Mouse (Mus musculus) heart, adult 2 months (tissue): ENCODE data around the gene Kcnn3.

Source experiments
- CTCF ChIP-seq: fragments of 200-600 bp; IDR thresholded peaks from 2 replicates; pipeline ENCODE4 v1.8.1; 2022; ENCODE audit warnings: antibody characterized with exemption, mild to moderate bottlenecking, moderate library complexity
- EP300 ChIP-seq: fragments of 200-500 bp; IDR thresholded peaks from 2 replicates; pipeline ENCODE4 v1.6.1; 2011; ENCODE audit warnings: low read depth, low read length, control low read depth; ENCODE audit not compliant: insufficient read depth
- POLR2A ChIP-seq: fragments of 200-500 bp; IDR thresholded peaks from 2 replicates; pipeline ENCODE4 v1.6.1; 2011; ENCODE audit warnings: mild to moderate bottlenecking, low read depth, low read length, control low read depth; ENCODE audit not compliant: insufficient read depth

DNA sequence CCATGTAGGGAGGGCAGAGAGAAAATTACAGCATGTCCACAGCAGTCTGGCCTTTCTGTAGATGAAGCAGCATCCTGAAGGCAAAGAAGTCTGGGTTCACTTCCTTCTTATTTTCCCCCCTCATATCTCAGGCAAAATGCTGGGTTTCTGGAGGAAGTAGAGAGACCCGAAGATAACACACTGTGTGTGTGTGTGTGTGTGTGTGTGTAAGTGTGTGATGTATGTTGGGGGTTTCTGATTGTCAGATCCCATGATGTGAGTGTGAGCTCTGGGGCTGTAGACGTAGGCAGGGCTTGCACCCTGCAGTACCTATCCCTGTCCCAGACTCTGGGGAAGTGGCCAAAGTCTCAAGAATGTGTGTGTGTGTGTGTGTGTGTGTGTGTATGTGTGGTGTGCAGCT, 28.8 kb downstream of the Kcnn3 start:
- no peak for TF ChIP-seq EP300
- TF ChIP-seq POLR2A, result no peak
- no peak for TF ChIP-seq CTCF
